Mouse (Mus musculus): Measurements from ENCODE around the gene Glra4. TPM values are rescaled to one million over a fixed set of nuclear protein-coding genes. Genes with fewer than 3 reads are reported as not detected.

Gene Glra4
- polyA plus RNA-seq (2012; rRNA removed) = not detected in 2 replicates

GRCm38 (mm10) chrX:136780041-136780440 is at the start of gene Glra4:
Gene Glra4, minus strand, starts transcription at chrX:136780141.
- 85% methylated on average over 3 of the region's 3 CpGs for WGBS
- TF ChIP-seq CTCF (IDR thresholded peaks at IDR 0.05; ENCODE audit: extremely low read depth, insufficient read depth, insufficient read length, insufficient replicate concordance) = no peak
- TF ChIP-seq POLR2A (IDR thresholded peaks at IDR 0.05; ENCODE audit: low read depth, low read length) = no peak
- H3K4me3 ChIP-seq (ENCODE audit: extremely low read depth, insufficient read depth, insufficient read length) = no peak within 1 kb of the TSS
- no peaks in the 10 kb centered on the region for H3K36me3 ChIP-seq (ENCODE audit: control insufficient read depth, insufficient read depth, low read length)
- no peak for DNase-seq (ENCODE audit: low read depth in 1 of 2, low spot score in 2 of 2)
- H3K27me3 ChIP-seq (ENCODE audit: control insufficient read depth, insufficient read depth, low read length) = no peaks in the 10 kb centered on the region
- H3K27ac ChIP-seq (ENCODE audit: insufficient read depth, low read length) = no peak within 1 kb of the TSS
- no peaks in the 10 kb centered on the region for H3K4me1 ChIP-seq (ENCODE audit: control insufficient read depth, insufficient read depth, insufficient read length)

- no peak overlapping the region for H3K27ac ChIP-seq (ENCODE audit: insufficient read depth, low read length)
- DNase-seq (ENCODE audit: low read depth in 1 of 2, low spot score in 2 of 2) = no peak
- H3K27me3 ChIP-seq (ENCODE audit: control insufficient read depth, insufficient read depth, low read length) = no peaks in the 10 kb centered on the region
- H3K4me3 ChIP-seq (ENCODE audit: extremely low read depth, insufficient read depth, insufficient read length) = no peak overlapping the region
- TF ChIP-seq CTCF (IDR thresholded peaks at IDR 0.05; ENCODE audit: extremely low read depth, insufficient read depth, insufficient read length, insufficient replicate concordance) = no peak
- no peak for TF ChIP-seq POLR2A (IDR thresholded peaks at IDR 0.05; ENCODE audit: low read depth, low read length)
- no peaks in the 10 kb centered on the region for H3K36me3 ChIP-seq (ENCODE audit: control insufficient read depth, insufficient read depth, low read length)
- H3K4me1 ChIP-seq (ENCODE audit: control insufficient read depth, insufficient read depth, insufficient read length) = no peaks in the 10 kb centered on the region
Measured at GRCm38 (mm10) chrX:136828610-136829009, 48.7 kb upstream of the Glra4 start.

- H3K4me1 ChIP-seq (ENCODE audit: control insufficient read depth, insufficient read depth, insufficient read length) = no peaks in the 10 kb centered on the region
- no peak overlapping the region for H3K4me3 ChIP-seq (ENCODE audit: extremely low read depth, insufficient read depth, insufficient read length)
- DNase-seq (ENCODE audit: low read depth in 1 of 2, low spot score in 2 of 2) = no peak
- no peaks in the 10 kb centered on the region for H3K36me3 ChIP-seq (ENCODE audit: control insufficient read depth, insufficient read depth, low read length)
- H3K27me3 ChIP-seq (ENCODE audit: control insufficient read depth, insufficient read depth, low read length) = no peaks in the 10 kb centered on the region
- H3K27ac ChIP-seq (ENCODE audit: insufficient read depth, low read length) = no peak overlapping the region
- TF ChIP-seq CTCF (IDR thresholded peaks at IDR 0.05; ENCODE audit: extremely low read depth, insufficient read depth, insufficient read length, insufficient replicate concordance) = no peak
- TF ChIP-seq POLR2A (IDR thresholded peaks at IDR 0.05; ENCODE audit: low read depth, low read length) = no peak
- 76% methylated on average over 4 of the region's 4 CpGs for WGBS
Measured at GRCm38 (mm10) chrX:136825016-136825415, 45.1 kb upstream of the Glra4 start.

- DNase-seq (ENCODE audit: low read depth in 1 of 2, low spot score in 2 of 2) = no peak
- H3K4me1 ChIP-seq (ENCODE audit: control insufficient read depth, insufficient read depth, insufficient read length) = no peaks in the 10 kb centered on the region
- no peak for TF ChIP-seq POLR2A (IDR thresholded peaks at IDR 0.05; ENCODE audit: low read depth, low read length)
- 72% methylated on average over 1 of the region's 1 CpGs for WGBS
- no peaks in the 10 kb centered on the region for H3K27me3 ChIP-seq (ENCODE audit: control insufficient read depth, insufficient read depth, low read length)
- no peak within 1 kb of the TSS for H3K27ac ChIP-seq (ENCODE audit: insufficient read depth, low read length)
- H3K4me3 ChIP-seq (ENCODE audit: extremely low read depth, insufficient read depth, insufficient read length) = no peak within 1 kb of the TSS
- H3K36me3 ChIP-seq (ENCODE audit: control insufficient read depth, insufficient read depth, low read length) = no peaks in the 10 kb centered on the region
Measured at GRCm38 (mm10) chrX:136822371-136822770, 42.4 kb upstream of the Glra4 start, which contains the start of gene Plp1. Gene Plp1, plus strand, starts transcription at chrX:136822671.

- peak; percentile 0 to 39 for DNase-seq (ENCODE audit: low read depth in 1 of 2, low spot score in 2 of 2)
- H3K4me3 ChIP-seq (ENCODE audit: extremely low read depth, insufficient read depth, insufficient read length) = no peak overlapping the region
Measured at GRCm38 (mm10) chrX:136820250-136820649, 40.3 kb upstream of the Glra4 start.

GRCm38 (mm10) chrX:136819752-136820151 is 39.8 kb upstream of the Glra4 start:
- no peak for TF ChIP-seq POLR2A (IDR thresholded peaks at IDR 0.05; ENCODE audit: low read depth, low read length)
- TF ChIP-seq CTCF (IDR thresholded peaks at IDR 0.05; ENCODE audit: extremely low read depth, insufficient read depth, insufficient read length, insufficient replicate concordance) = no peak
- Histone ChIP-seq H3K4me1 (ENCODE audit: control insufficient read depth, insufficient read depth, insufficient read length) (no peaks in the 10 kb centered on the region), H3K36me3 (ENCODE audit: control insufficient read depth, insufficient read depth, low read length) (no peaks in the 10 kb centered on the region), H3K27ac (ENCODE audit: insufficient read depth, low read length) (no peak overlapping the region), H3K4me3 (ENCODE audit: extremely low read depth, insufficient read depth, insufficient read length) (no peak overlapping the region), H3K27me3 (ENCODE audit: control insufficient read depth, insufficient read depth, low read length) (no peaks in the 10 kb centered on the region)
- WGBS = 87% methylated on average over 6 of the region's 6 CpGs
- no peak for DNase-seq (ENCODE audit: low read depth in 1 of 2, low spot score in 2 of 2)

More at GRCm38 (mm10) chrX:136820250-136820649, 40.3 kb upstream of the Glra4 start:
- peak; percentile 64; the same call in 1 of the 2 replicates for TF ChIP-seq CTCF (IDR thresholded peaks at IDR 0.05; ENCODE audit: extremely low read depth, insufficient read depth, insufficient read length, insufficient replicate concordance)
- TF ChIP-seq POLR2A (IDR thresholded peaks at IDR 0.05; ENCODE audit: low read depth, low read length) = no peak
- no peaks in the 10 kb centered on the region for H3K27me3 ChIP-seq (ENCODE audit: control insufficient read depth, insufficient read depth, low read length)
- 17% methylated on average over 1 of the region's 1 CpGs for whole genome bisulfite sequencing
- no peak overlapping the region for H3K27ac ChIP-seq (ENCODE audit: insufficient read depth, low read length)
- H3K36me3 ChIP-seq (ENCODE audit: control insufficient read depth, insufficient read depth, low read length) = no peaks in the 10 kb centered on the region
- H3K4me1 ChIP-seq (ENCODE audit: control insufficient read depth, insufficient read depth, insufficient read length) = no peaks in the 10 kb centered on the region

- H3K27me3 ChIP-seq (ENCODE audit: control insufficient read depth, insufficient read depth, low read length) = no peaks in the 10 kb centered on the region
- H3K27ac ChIP-seq (ENCODE audit: insufficient read depth, low read length) = no peak overlapping the region
- WGBS = 75% methylated on average over 2 of the region's 2 CpGs
- no peak overlapping the region for H3K4me3 ChIP-seq (ENCODE audit: extremely low read depth, insufficient read depth, insufficient read length)
- TF ChIP-seq CTCF (IDR thresholded peaks at IDR 0.05; ENCODE audit: extremely low read depth, insufficient read depth, insufficient read length, insufficient replicate concordance) (no peak), POLR2A (IDR thresholded peaks at IDR 0.05; ENCODE audit: low read depth, low read length) (no peak)
- no peaks in the 10 kb centered on the region for H3K36me3 ChIP-seq (ENCODE audit: control insufficient read depth, insufficient read depth, low read length)
- no peak for DNase-seq (ENCODE audit: low read depth in 1 of 2, low spot score in 2 of 2)
- H3K4me1 ChIP-seq (ENCODE audit: control insufficient read depth, insufficient read depth, insufficient read length) = no peaks in the 10 kb centered on the region
Measured at GRCm38 (mm10) chrX:136797223-136797622, 17.3 kb upstream of the Glra4 start.
